Mouse (Mus musculus): ENCODE measurements around the gene Me3.
"Not testable (repeated sequence)": the region's sequence is repeated elsewhere in the genome, so short reads cannot be mapped to it uniquely, and the experiment has no call there.

The Me3 gene

GRCm38 (mm10) chr7:89728393-89728792 is 96.2 kb downstream of the Me3 start:
- DNase-seq (ENCODE audit: low spot score in 2 of 2) = no peak

DNA sequence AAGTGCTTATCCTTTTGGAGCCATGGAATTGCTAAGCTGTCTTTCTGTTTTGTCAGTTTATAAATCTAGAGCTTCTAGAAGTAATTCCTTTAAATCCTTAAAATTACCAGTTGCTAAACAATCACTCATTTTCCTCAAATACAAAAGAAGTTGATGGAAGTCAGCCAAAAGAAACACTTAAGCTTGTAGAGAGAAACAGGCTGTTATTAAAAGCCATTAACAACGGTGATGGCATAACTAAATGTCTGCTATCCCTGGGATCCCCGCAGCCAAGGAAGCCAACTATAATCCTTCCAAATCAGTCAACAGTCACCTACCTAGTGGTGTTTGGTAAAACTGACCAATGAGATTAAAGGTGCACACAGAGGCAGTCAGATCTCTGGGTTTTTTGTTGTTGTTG is 98.3 kb downstream of the Me3 start:
- no peak for DNase-seq (ENCODE audit: low spot score in 2 of 2)

DNA sequence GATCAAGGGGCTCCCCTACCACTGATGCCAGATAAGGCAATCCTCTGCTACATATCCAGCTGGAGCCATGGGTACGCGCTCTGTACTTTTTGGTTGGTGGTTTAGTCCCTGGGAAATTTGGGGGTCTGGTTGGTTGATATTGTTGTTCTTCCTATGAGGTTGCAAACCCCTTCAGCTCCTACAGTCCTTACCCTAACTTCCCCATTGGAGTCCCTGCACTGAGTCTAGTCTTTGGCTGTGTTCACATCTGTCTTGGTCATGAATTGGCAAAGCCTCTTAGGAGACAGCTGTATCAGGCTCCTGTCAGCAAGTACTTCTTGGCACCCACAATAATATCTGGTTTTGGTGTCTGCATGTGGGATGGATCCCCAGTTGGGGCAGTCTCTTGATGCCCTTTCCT is 98.9 kb downstream of the Me3 start:
- DNase-seq (ENCODE audit: low spot score in 2 of 2) = not testable (repeated sequence)

DNA sequence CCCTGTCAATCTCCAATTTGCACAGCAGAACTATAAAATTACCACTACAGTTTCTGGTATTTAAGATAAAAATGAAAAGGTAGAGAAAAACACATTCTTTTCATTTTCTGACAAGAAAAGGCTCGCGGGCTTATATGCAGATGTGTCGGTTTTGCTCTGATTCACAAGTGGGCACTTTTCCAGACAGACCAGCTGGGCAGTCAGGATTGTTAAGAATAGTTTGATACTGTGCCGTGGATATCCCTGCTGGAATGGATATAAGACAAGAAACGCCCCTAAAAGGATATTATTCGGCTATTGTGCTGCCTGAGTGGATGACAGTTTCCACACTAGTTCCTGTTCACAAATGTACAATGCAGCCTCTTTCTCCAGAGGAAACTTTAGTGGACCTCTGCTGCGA is 116.2 kb downstream of the Me3 start:
- DNase-seq (ENCODE audit: low spot score in 2 of 2) = no peak

GRCm38 (mm10) chr7:89749183-89749582 is 117.0 kb downstream of the Me3 start:
- DNase-seq (ENCODE audit: low spot score in 2 of 2) = no peak

DNA sequence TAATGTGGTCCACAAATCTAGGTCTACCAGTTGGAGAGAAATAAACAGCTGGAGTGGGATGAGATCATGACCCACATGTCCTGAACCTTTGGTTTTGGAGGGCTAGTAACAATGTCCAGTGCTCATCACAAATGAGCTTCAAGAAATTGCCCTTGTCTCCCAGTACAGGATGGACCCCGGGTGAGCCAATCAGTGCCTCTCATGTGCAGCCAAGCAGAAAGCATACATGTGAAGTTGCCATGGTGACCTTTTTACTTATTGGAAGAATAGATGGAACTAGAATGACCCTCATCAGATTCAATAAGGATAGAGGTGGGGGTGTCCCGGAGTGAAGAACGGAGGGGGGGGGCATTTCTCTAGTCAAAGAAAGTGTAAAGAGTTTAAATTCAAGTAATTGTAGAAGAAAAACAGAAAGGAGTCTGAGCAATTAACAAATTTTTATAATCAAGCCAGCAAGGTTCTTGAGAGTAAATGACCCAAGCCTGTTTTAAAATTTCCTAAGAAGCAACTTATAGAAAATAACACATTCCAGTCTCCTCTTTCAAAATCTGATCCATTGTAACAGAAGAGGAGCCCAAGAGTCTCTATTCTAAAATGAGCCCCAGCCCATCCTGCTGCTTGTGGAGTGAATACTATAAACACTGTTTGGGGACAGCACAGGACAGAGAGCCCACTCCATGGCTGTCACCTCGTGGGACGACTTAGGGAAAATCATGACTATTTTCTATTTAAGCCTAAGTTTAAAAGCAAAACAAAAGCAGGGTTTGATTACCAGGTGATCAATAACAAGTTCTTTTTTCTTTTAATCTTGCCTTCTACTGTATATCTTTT is 134.7 kb downstream of the Me3 start:
- DNase-seq (ENCODE audit: low spot score in 2 of 2) = no peak

- no peak for DNase-seq (ENCODE audit: low spot score in 2 of 2)
Observed at GRCm38 (mm10) chr7:89769106-89769896, 137.1 kb downstream of the Me3 start.

DNA sequence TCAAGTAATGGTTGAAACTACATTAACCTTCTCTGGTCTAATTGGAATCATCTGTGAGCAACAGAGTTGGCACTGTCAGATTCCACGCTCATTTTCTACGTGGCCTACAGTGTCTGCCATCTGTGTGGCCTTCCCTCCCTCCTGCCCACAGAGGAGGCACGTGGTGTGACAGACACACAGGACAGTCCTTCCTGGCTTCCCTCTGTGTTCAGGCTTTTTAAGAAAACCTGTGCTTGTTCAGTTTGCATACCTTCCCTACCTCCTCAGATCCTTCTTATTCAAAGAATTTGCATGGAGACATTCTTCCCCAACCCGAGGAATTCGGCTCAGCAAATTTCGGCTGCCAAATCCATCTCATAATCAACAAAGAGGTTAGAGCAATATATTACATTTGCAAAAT is 137.8 kb downstream of the Me3 start:
- no peak for DNase-seq (ENCODE audit: low spot score in 2 of 2)

DNA sequence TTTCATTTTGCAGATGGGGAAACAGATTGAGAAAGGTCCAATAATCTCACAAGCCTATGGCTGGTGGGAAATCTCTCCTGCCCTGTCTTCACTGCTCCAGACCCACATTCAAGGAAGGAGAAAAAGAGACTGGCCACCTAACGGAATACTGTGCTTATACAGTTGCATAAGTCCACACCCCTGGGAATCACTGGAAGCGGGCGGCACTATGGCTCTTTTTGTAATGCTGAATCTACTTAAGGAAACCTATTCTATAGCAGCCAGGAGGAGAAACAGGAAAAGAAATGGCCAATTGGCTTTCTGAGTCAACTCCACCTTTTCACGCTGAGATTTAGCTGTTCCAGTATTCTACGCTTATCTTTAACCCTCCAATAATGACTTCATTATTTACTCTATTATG is 140.7 kb downstream of the Me3 start:
- no peak for DNase-seq (ENCODE audit: low spot score in 2 of 2)

GRCm38 (mm10) chr7:89773352-89773921 is 141.2 kb downstream of the Me3 start:
- DNase-seq (ENCODE audit: low spot score in 2 of 2) = no peak

- DNase-seq (ENCODE audit: low spot score in 2 of 2) = no peak
Observed at GRCm38 (mm10) chr7:89773926-89774325, 141.7 kb downstream of the Me3 start.

- no peak for DNase-seq (ENCODE audit: low spot score in 2 of 2)
Observed at GRCm38 (mm10) chr7:89775848-89776247, 143.7 kb downstream of the Me3 start.

DNA sequence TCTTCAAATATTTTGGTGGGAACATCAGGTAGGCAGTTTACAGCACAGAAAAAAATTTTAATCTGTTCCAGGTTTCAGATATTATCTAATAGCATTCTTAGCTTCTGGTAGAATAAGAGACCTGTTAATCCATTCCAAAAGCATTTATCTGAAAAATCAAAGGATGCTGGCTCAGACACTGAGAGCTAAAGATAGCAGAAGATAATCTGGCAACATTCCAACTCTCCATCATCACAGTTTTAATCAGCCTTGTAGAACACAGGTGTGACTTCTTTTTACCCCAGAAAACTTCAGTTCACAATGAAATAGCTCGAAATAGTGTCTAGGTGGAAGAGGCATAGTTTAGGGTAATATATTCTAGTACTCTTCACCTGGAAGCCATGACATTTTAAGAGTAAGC is 149.2 kb downstream of the Me3 start:
- DNase-seq (ENCODE audit: low spot score in 2 of 2) = no peak

- DNase-seq (ENCODE audit: low spot score in 2 of 2) = no peak
Observed at GRCm38 (mm10) chr7:89787735-89788134, 155.5 kb downstream of the Me3 start.

GRCm38 (mm10) chr7:89792576-89792975 is 160.4 kb downstream of the Me3 start:
- no peak for DNase-seq (ENCODE audit: low spot score in 2 of 2)

DNA sequence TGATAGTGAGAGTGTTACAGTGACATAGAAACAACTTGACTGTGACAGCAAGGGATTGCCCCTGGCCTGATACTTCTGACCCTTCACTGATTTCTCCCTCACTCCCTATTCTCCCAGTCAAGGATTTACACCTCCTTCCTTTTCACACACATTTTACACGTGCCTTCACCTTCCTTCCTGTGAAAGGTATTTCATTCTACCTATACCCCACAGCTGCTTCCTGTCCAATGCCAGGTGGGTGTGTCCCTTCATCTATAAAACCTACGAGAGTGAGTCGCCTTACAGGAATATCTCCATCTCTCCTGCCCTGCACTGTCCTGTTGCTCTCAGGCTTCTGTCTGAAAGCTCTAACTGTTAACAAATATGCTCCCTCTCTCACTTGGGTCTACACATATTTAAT is 163.2 kb downstream of the Me3 start:
- no peak for DNase-seq (ENCODE audit: low spot score in 2 of 2)

GRCm38 (mm10) chr7:89796351-89796801 is 164.2 kb downstream of the Me3 start:
- DNase-seq (ENCODE audit: low spot score in 2 of 2) = no peak

DNA sequence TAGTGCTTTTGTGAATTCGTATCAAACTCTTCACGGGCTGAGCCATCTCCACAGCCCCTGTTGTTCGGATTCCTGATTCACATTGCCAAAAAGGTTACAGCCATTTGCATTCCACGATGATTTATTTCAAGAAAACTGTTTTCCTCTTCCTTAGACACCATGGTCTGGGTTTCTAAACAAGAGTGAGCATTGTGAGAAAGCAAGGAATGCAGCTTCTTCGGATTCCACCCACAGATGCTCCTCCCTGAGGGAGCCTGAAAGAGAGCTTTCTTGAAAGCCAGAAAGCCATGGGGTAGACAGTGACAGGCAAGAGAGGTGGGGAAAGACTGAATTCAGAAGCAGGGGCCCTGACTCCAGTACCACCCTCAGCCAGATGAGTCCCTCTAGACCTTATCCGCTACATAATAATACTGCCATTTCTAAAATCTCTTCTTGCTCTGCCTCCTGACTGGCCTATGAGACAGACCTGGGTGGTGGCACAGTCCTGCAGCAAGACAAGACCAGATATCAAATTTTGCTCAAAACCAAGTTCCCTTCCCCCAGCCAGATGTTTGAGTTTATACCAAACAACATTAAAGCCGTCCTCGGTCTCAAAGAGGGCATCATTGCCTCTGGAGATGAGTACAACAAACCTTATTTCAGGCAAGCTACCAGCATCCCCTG is 166.3 kb downstream of the Me3 start:
- no peak for DNase-seq (ENCODE audit: low spot score in 2 of 2)

DNA sequence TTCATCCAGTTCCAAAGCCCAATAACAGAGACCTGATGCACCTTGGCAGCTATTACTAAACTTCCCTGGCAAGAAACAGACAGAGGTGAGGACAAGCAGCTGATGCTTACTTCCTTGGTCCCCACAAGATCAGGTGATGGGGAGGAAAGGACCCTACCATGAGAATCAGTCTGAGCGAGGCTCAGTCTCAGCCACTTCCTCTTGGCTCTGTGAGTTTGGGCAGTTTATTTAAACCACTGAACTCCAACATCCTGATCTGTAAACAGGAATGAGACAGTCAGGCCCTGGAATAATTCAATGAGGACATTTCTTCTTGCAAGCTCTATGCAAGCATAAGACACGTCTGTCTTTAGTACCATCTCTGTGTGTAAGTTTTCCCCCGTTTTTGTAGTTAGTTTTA is 170.3 kb downstream of the Me3 start:
- no peak for DNase-seq (ENCODE audit: low spot score in 2 of 2)

DNA sequence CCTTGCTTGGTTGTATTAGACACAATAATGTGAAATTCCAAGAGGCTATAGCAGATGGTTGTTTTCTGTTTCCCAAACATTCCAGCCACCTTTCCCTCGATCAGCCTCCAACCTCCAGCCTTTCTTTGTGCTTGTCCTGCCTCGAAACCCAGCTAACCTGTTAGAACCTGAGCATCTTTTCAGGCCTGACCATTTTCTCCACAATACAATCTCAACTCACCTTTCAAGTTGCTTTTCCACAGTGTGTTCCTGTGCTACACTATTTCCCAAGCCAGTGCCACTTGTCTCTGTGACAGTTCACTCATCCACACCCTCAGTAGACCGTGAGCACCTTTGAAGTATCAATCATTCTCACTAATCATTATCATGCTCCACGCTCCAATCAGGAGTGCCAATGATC is 171.8 kb downstream of the Me3 start:
- no peak for DNase-seq (ENCODE audit: low spot score in 2 of 2)

GRCm38 (mm10) chr7:89809400-89809799 is 177.2 kb downstream of the Me3 start:
- DNase-seq (ENCODE audit: low spot score in 2 of 2) = no peak

- DNase-seq (ENCODE audit: low spot score in 2 of 2) = no peak
Observed at GRCm38 (mm10) chr7:89828436-89829065, 196.4 kb downstream of the Me3 start.
